ENCODE assay signal across 14 mouse cellular contexts in genomic region chr13:70778872-70779554, GRCm38 (mm10).
DNase-seq lines count a peak whose midpoint lies in the region; ATAC-seq and TF ChIP-seq lines count a peak whose summit lies in the region.
"Had no signal": no experiment of that assay in that cellular context is flagged by ENCODE, and none has a peak within 500 bp of the region (broad histone marks: within the 10 kb centered on the region; RNA-seq: fewer than 3 reads in every experiment).

No protein-coding gene starts in this region.

- no peaks in the 10 kb centered on the region for H3K27me3 ChIP-seq in kidney, adult 2 months (replicated peaks; ENCODE audit: control insufficient read depth, insufficient read depth, low read length)
- H3K27me3 ChIP-seq in embryonic facial prominence, embryonic 11.5 days (ENCODE audit: control insufficient read depth, insufficient read depth, low read length): no peaks in the 10 kb centered on the region
- H3K27me3 ChIP-seq in limb, embryonic 11.5 days (ENCODE audit: control insufficient read depth, insufficient read depth, low read length): no peaks in the 10 kb centered on the region

- no peak overlapping the region for H3K4me3 ChIP-seq in kidney, adult 2 months (ENCODE audit: insufficient read depth, low read depth, low read length)
- H3K4me3 ChIP-seq in embryonic facial prominence, embryonic 11.5 days (ENCODE audit: low read depth, low read length): no peak overlapping the region
- no peak overlapping the region for H3K4me3 ChIP-seq in limb, embryonic 11.5 days (ENCODE audit: low read depth, low read length)
- H3K4me3 ChIP-seq: heart, embryonic 15.5 days had no signal

- H3K4me2 ChIP-seq in embryonic facial prominence, embryonic 11.5 days (ENCODE audit: low read depth, low read length): no peak overlapping the region
- H3K4me2 ChIP-seq in limb, embryonic 11.5 days (ENCODE audit: low read depth, severe bottlenecking): no peak overlapping the region
- H3K4me2 ChIP-seq: heart, embryonic 15.5 days had no signal

- H3K4me1 ChIP-seq in kidney, adult 2 months (ENCODE audit: control insufficient read depth, insufficient read depth, low read length): no peaks in the 10 kb centered on the region
- no peaks in the 10 kb centered on the region for H3K4me1 ChIP-seq in embryonic facial prominence, embryonic 11.5 days (ENCODE audit: control insufficient read depth, insufficient read depth, low read length)
- H3K4me1 ChIP-seq in limb, embryonic 11.5 days (ENCODE audit: control insufficient read depth, insufficient read depth, low read length): no peaks in the 10 kb centered on the region
- H3K4me1 ChIP-seq: heart, embryonic 15.5 days had no signal

- no peaks in the 10 kb centered on the region for H3K36me3 ChIP-seq in kidney, adult 2 months (ENCODE audit: control insufficient read depth, insufficient read depth, low read length)
- H3K36me3 ChIP-seq in embryonic facial prominence, embryonic 11.5 days (replicated peaks; ENCODE audit: control insufficient read depth, insufficient read depth, low read depth, low read length): no peaks in the 10 kb centered on the region
- H3K36me3 ChIP-seq in limb, embryonic 11.5 days (ENCODE audit: control insufficient read depth, insufficient read depth, low read length): no peaks in the 10 kb centered on the region
- H3K36me3 ChIP-seq: G1E; heart, embryonic 15.5 days had no signal

- no peak for TF ChIP-seq CTCF in kidney, adult 2 months (conservative IDR thresholded peaks at IDR 0.05; ENCODE audit: insufficient read depth, insufficient read length, low read depth, low read length)

- no peaks in the 10 kb centered on the region for H3K9me3 ChIP-seq in embryonic facial prominence, embryonic 11.5 days (replicated peaks; ENCODE audit: control insufficient read depth, low read length)
- no peaks in the 10 kb centered on the region for H3K9me3 ChIP-seq in limb, embryonic 11.5 days (ENCODE audit: control insufficient read depth, low read length)
- H3K9me3 ChIP-seq: heart, embryonic 15.5 days had no signal

- no peak for TF ChIP-seq POLR2A in kidney, adult 2 months (IDR thresholded peaks at IDR 0.05; ENCODE audit: low read depth, low read length)

- H3K27ac ChIP-seq in kidney, adult 2 months (ENCODE audit: insufficient read depth, low read depth, low read length): no peak overlapping the region
- H3K27ac ChIP-seq in embryonic facial prominence, embryonic 11.5 days (replicated peaks; ENCODE audit: low read depth, low read length): 0 out of 2 replicates have a peak overlapping the region, but pooled peaks have one; percentile 25
- no peak overlapping the region for H3K27ac ChIP-seq in limb, embryonic 11.5 days (replicated peaks; ENCODE audit: low read depth, low read length)
- H3K27ac ChIP-seq: heart, embryonic 15.5 days; hindbrain, postnatal 0 days had no signal

- peak; percentile 92 for ATAC-seq in embryonic facial prominence, embryonic 11.5 days (replicated peaks; ENCODE audit: insufficient number of reproducible peaks, low FRiP score, low TSS enrichment, low read depth)
- ATAC-seq in limb, embryonic 11.5 days (ENCODE audit: insufficient number of reproducible peaks, low FRiP score, low TSS enrichment, low read depth): peak; percentile 77
- no peak for ATAC-seq in erythroid progenitor cell, adult 5-6 weeks (replicated peaks; ENCODE audit: low FRiP score, poor library complexity, severe bottlenecking)
- ATAC-seq: hindbrain, postnatal 0 days; liver, postnatal 0 days had no signal

- peak; percentile 14 for DNase-seq in kidney, adult 2 months
- no peak for DNase-seq in kidney, postnatal 25 days
- DNase-seq in 416B (ENCODE audit: low read depth): peak; percentile 24
- DNase-seq in embryonic facial prominence, embryonic 11.5 days (ENCODE audit: low spot score): peak; percentile 80
- peak; percentile 52 for DNase-seq in limb, embryonic 11.5 days (ENCODE audit: low spot score)
- DNase-seq in ovary, adult 18-20 months (ENCODE audit: low spot score): no peak
- no peak for DNase-seq in right cerebral cortex, adult 18-20 months
- DNase-seq: gastrocnemius, postnatal 36 days; liver, postnatal 0 days; spleen, adult 18-20 months had no signal

- WGBS in kidney, adult 2 months: 45% methylated on average over 9 of the region's 9 CpGs
- 26% methylated on average over 9 of the region's 9 CpGs for WGBS in embryonic facial prominence, embryonic 11.5 days
- 18% methylated on average over 9 of the region's 9 CpGs for WGBS in limb, embryonic 11.5 days

- no peak overlapping the region for H3K9ac ChIP-seq in embryonic facial prominence, embryonic 11.5 days (replicated peaks; ENCODE audit: low read length)
- H3K9ac ChIP-seq in limb, embryonic 11.5 days (ENCODE audit: low read length): no peak overlapping the region
- H3K9ac ChIP-seq: heart, embryonic 15.5 days; liver, postnatal 0 days had no signal

Comparison
In these comparisons a context has a peak if more than half of its experiments do, and no peak if none do; other contexts are left out.
1. DNase-seq: peak in kidney, adult 2 months (single experiment), 416B (single experiment), embryonic facial prominence, embryonic 11.5 days (single experiment) and limb, embryonic 11.5 days (single experiment); none in kidney, postnatal 25 days (0 of 2), ovary, adult 18-20 months (single experiment) and right cerebral cortex, adult 18-20 months (single experiment).